Mouse (Mus musculus) gastrocnemius, adult 8-10 months (tissue): ENCODE measurements around the gene Cryga. TPM values are rescaled to one million over a fixed set of nuclear protein-coding genes. Genes with fewer than 3 reads are reported as not detected.
"Not testable (repeated sequence)": the region's sequence is repeated elsewhere in the genome, so short reads cannot be mapped to it uniquely, and the experiment has no call there.

Source experiments
- DNase-seq, 2 experiments: peaks; one replicate each; pipeline ENCODE4 v3.0.0; 2022; ENCODE audit warnings: low spot score in 2 of 2
- total RNA-seq, 4 experiments: library from RNA; stranded (reverse); gene quantifications; 2 replicates each; pipeline ENCODE4 v1.2.4; 2022

Gene Cryga
- total RNA-seq, 4 experiments from 2014 or later = not detected

- DNase-seq = no peak
Observed at GRCm38 (mm10) chr1:65091566-65091965, 11.6 kb downstream of the Cryga start.

GRCm38 (mm10) chr1:65090370-65090769 is 12.8 kb downstream of the Cryga start:
- DNase-seq = no peak

DNA sequence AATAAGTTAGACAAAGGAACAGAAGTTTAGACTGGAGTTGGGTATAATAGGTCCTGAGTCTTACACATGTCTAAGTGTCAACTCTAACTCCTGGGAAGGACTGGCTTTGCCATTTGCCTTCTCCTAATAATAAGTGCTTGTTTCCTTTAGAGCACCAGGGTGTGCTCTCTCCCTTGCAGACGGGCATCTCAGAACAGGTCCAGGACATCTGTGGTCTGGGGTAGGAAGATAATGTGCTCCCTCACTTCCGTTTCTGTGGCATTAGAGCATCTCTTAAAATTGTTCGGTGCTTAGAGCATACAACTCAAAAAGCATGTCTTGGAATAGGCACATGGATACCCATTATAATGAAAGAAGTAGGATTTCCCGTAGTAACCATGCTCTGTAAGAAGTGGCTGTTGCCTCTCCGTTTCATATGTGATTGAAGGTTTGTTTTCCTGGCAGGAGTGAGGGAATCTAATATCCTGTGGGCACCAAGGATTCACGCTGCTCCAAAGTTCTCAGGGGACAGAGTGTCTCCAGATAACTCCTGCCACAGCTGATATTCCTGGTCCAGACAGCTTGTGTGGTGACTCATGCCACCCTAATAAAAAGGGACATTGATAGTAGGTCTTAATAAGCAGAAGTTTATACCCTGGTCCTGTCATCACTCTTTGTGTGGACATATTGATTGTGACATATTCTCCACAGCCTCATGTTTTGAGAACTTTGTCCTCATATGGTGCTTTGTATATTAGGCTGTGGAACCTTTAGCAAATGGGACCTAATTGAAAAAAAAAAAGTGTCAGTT is 14.4 kb downstream of the Cryga start:
- no peak for DNase-seq

- DNase-seq = no peak
Observed at GRCm38 (mm10) chr1:65082188-65082587, 21.0 kb downstream of the Cryga start, which contains the start of gene Crygb. Gene Crygb, minus strand, starts transcription at chr1:65082288.

DNA sequence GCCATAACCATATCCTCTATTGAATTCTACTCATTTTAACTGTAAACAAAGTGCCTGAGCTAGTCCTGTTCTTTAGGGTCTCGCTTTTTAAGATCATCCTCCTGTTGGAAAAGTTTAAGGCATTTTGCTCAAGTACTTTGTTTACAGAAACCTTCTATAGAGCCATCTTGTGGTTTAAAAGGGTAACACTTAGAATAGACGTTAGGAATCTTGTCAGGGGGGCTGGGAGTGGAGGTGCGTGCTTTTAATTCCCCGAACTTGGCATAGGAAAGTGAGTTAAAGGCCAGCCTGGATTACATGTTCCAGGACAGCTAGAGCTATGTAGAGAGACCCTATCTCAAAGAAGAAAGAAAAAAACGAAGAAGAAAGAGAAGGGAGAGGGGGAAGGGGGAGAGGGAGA is 27.6 kb downstream of the Cryga start:
- no peak for DNase-seq

DNA sequence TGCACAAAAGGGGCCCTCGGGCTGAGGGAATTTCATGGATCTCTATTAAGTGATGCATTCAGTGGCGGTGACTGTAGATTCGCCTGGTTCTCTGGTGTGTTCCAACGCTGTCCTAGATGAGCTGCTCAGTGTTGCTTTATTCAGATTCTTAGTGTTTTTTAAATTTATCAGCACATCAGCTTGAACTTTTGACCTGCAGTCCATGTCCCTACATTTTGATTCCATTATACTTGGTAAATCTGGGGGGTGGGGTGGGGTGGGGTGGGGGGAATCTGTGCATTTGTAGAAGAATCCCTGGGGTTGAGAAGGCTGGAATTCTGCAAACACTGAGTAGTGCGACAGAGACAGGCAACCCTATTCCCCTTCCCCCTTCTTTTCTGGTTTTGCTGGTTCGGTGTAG is 29.6 kb downstream of the Cryga start, which contains the start of gene Crygc:
Gene Crygc, minus strand, starts transcription at position 101 of the 400 bp plus-strand sequence.
- DNase-seq = no peak

GRCm38 (mm10) chr1:65067842-65068241 is 35.3 kb downstream of the Cryga start:
- no peak for DNase-seq

- DNase-seq = no peak
Observed at GRCm38 (mm10) chr1:65064201-65064600, 39.0 kb downstream of the Cryga start.

DNA sequence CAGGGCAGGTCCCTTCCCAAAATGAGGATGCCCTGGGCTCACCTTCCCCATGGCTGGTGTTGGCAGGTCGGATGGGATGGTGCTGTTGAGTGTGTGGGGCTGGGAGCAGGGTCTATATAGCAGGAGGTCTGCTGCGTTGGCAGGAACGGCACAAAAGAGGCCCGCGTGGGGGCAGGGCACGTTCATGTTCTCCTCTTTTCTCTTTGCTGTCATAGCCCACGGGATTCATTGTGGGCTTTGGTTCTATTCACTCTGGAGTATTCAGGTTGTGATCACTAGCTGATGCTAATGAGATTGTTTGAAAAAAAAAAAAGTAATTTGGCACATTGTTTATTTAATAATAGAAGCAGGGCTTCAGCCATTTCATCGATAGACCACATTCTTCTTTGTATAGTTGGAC is 39.8 kb downstream of the Cryga start, which contains the start of gene Crygd:
Gene Crygd, minus strand, starts transcription at position 101 of the 400 bp plus-strand sequence.
- no peak for DNase-seq

DNA sequence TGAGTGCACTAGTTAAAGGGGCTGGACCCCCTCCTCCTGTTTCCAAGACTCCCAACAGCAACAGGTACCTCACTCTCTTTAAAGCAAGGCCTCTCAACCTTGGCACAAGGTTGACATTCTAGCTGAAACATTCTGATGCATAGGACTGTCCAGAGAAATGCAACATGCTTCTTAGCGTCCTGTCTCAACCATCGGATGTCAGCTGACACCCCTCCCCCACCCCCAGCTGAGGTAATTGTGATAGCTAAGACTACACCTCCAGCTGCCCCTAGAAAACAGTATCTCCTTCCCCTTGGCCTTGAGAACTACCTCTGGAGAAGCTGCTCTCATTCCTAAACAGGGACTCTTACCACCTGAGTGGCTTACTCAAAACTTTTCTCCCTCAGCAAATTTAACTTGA is 51.0 kb downstream of the Cryga start:
- no peak for DNase-seq

- DNase-seq = no peak
Observed at GRCm38 (mm10) chr1:65051696-65052095, 51.5 kb downstream of the Cryga start.

- DNase-seq = not testable (repeated sequence)
Observed at GRCm38 (mm10) chr1:65050952-65051351, 52.2 kb downstream of the Cryga start, which contains the start of gene Cryge. Gene Cryge, minus strand, starts transcription at chr1:65051149.

Other genes starting within 250 kb of the Cryga start
- gene Plekhm3, start 146.5 kb downstream of the Cryga start, total RNA-seq = 1 to 10 TPM; 8.0 to 9.4 (median 9.3) TPM
- 1 to 10 TPM in 1 of 4 experiments, under 1 TPM in 1, not detected in 2; 0.89 to 1.9 TPM for gene Akr1cl, start 70.6 kb downstream of the Cryga start, total RNA-seq
- gene Cryge, start 52.2 kb downstream of the Cryga start, total RNA-seq = not detected
- not detected for gene Crygd, start 39.9 kb downstream of the Cryga start, total RNA-seq
- gene Crygc, start 29.7 kb downstream of the Cryga start, total RNA-seq = not detected
- not detected for gene Crygb, start 21.1 kb downstream of the Cryga start, total RNA-seq
- gene Gm28845, start 16.2 kb upstream of the Cryga start, total RNA-seq = not detected
- not detected for gene D630023F18Rik, start 19.8 kb upstream of the Cryga start, total RNA-seq
- 10 to 100 TPM; 11.5 to 35.7 (median 20.4) TPM for gene Idh1, start 83.1 kb upstream of the Cryga start, total RNA-seq
- 1 to 10 TPM; 6.4 to 7.4 (median 6.6) TPM for gene Pikfyve, start 83.3 kb upstream of the Cryga start, total RNA-seq
- gene Pth2r, start 178.7 kb upstream of the Cryga start, total RNA-seq = not detected